Mouse (Mus musculus): Measurements from ENCODE around the gene Hivep2. TPM values are rescaled to one million over a fixed set of nuclear protein-coding genes. Genes with fewer than 3 reads are reported as not detected.

Hivep2 gene
- polyA plus RNA-seq, 1 experiment from 2014 or later: 8.9 TPM

DNA sequence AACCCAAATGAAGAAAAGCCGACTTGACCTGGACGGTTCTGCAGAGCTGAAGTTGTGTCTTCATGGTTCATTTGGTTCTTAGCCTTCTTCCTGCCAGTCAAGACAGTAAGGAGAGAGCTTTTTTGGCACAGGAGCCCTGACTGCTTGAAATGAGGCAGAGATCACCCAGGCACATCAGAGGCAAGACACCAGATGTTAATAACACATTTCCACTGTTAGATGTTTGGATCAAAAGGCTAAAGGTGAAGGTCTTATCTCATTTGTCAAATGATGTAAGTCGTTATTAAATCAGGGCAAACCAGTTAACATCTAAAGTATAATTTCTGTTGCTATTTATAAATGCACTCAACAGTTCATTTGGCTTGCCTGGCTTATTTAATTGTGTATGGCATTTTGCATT lies 22.2 kb upstream of the Hivep2 start:
- ATAC-seq (ENCODE audit: low FRiP score) (no peak), DNase-seq (ENCODE audit: low spot score) (no peak)
- no peak overlapping the region for H3K4me3 ChIP-seq (ENCODE audit: low read depth, low read length)
- no peak overlapping the region for H3K4me2 ChIP-seq (replicated peaks; ENCODE audit: low read depth, low read length)
- no peak overlapping the region for H3K27ac ChIP-seq (ENCODE audit: low read depth, low read length)
- H3K4me1 ChIP-seq (replicated peaks; ENCODE audit: control insufficient read depth, insufficient read depth, low read length): no peaks in the 10 kb centered on the region
- no peaks in the 10 kb centered on the region for H3K9me3 ChIP-seq (ENCODE audit: control insufficient read depth, low read length)
- no peak overlapping the region for H3K9ac ChIP-seq (ENCODE audit: low read depth, low read length)
- no peaks in the 10 kb centered on the region for H3K27me3 ChIP-seq (ENCODE audit: control insufficient read depth, insufficient read depth, low read length)
- 70% methylated on average over 3 of the region's 3 CpGs for WGBS
- H3K36me3 ChIP-seq (ENCODE audit: control insufficient read depth, insufficient read depth, low read length): no peaks in the 10 kb centered on the region

DNA sequence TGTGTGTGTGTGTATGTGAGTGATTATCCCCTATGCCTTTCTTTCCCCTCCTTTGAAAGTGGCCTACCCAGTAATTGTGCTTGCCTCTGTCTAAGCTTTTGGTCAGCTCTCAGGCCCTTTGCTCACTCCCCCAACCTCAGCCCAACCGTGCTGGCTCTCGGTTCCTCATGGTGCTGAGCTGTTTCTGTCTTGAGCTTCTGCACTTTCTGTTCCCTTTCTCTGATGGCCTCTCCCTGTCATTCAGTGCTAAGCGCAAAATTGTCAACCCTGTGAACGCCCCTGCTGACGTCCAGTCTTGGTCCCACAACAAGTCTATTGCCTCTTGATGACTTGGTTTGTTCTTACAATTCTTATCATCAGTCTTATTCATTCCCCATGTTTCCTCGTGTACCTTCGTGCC lies 19.4 kb upstream of the Hivep2 start:
- WGBS: 77% methylated on average over 7 of the region's 7 CpGs
- Histone ChIP-seq H3K4me3 (ENCODE audit: low read depth, low read length) (no peak overlapping the region), H3K4me1 (replicated peaks; ENCODE audit: control insufficient read depth, insufficient read depth, low read length) (no peaks in the 10 kb centered on the region), H3K9ac (ENCODE audit: low read depth, low read length) (no peak overlapping the region), H3K4me2 (replicated peaks; ENCODE audit: low read depth, low read length) (no peak overlapping the region), H3K36me3 (ENCODE audit: control insufficient read depth, insufficient read depth, low read length) (no peaks in the 10 kb centered on the region), H3K27me3 (ENCODE audit: control insufficient read depth, insufficient read depth, low read length) (no peaks in the 10 kb centered on the region), H3K27ac (ENCODE audit: low read depth, low read length) (no peak overlapping the region), H3K9me3 (ENCODE audit: control insufficient read depth, low read length) (no peaks in the 10 kb centered on the region)
- no peak for DNase-seq (ENCODE audit: low spot score)
- ATAC-seq (ENCODE audit: low FRiP score): no peak

- DNase-seq (ENCODE audit: low spot score) (no peak), ATAC-seq (ENCODE audit: low FRiP score) (no peak)
- Histone ChIP-seq H3K27me3 (ENCODE audit: control insufficient read depth, insufficient read depth, low read length) (no peaks in the 10 kb centered on the region), H3K9ac (ENCODE audit: low read depth, low read length) (no peak overlapping the region), H3K36me3 (ENCODE audit: control insufficient read depth, insufficient read depth, low read length) (no peaks in the 10 kb centered on the region), H3K27ac (ENCODE audit: low read depth, low read length) (no peak overlapping the region), H3K4me3 (ENCODE audit: low read depth, low read length) (no peak overlapping the region), H3K4me1 (replicated peaks; ENCODE audit: control insufficient read depth, insufficient read depth, low read length) (no peaks in the 10 kb centered on the region), H3K4me2 (replicated peaks; ENCODE audit: low read depth, low read length) (no peak overlapping the region), H3K9me3 (ENCODE audit: control insufficient read depth, low read length) (no peaks in the 10 kb centered on the region)
- WGBS: 68% methylated on average over 2 of the region's 2 CpGs
These were observed 2.9 kb upstream of the Hivep2 start for GRCm38 (mm10) chr10:13962965-13963364.

DNA sequence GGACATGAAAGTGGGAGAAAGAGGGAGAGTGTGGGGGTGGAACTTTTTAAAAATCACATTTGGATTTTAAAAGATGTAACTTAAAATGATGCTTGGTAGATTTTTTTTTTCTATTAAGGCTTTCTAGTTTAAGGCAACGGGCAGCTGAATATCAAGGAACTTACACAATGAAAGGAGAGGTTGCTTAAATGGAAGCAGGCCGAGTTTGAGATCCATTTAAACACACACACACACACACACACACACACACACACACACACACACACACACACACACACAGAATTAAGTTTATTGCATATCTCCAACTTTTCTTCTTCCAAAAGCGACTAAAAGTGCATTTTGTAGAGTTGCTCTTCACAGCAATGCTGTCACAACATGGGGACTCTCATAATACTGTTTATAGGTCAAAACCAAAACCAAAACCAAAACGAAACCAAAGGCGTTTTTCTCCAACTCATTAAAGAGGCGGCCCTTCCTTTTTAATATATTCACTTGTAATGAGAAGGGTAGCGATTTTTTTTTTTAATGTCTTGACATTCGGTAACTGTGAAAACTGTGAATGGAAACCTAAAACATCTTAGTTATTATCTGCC lies 1.9 kb upstream of the Hivep2 start:
- peak overlapping the region; percentile 89; the same call in 1 of the 2 replicates for H3K9ac ChIP-seq (ENCODE audit: low read depth, low read length)
- 7% methylated on average over 8 of the region's 8 CpGs for WGBS
- H3K4me1 ChIP-seq (replicated peaks; ENCODE audit: control insufficient read depth, insufficient read depth, low read length): no peaks in the 10 kb centered on the region
- H3K36me3 ChIP-seq (ENCODE audit: control insufficient read depth, insufficient read depth, low read length): no peaks in the 10 kb centered on the region
- peak overlapping the region; percentile 82 for H3K4me2 ChIP-seq (replicated peaks; ENCODE audit: low read depth, low read length)
- DNase-seq (ENCODE audit: low spot score) (no peak), ATAC-seq (ENCODE audit: low FRiP score) (no peak)
- peak overlapping the region; percentile 77 for H3K4me3 ChIP-seq (ENCODE audit: low read depth, low read length)
- H3K9me3 ChIP-seq (ENCODE audit: control insufficient read depth, low read length): no peaks in the 10 kb centered on the region
- H3K27ac ChIP-seq (ENCODE audit: low read depth, low read length): no peak overlapping the region
- H3K27me3 ChIP-seq (ENCODE audit: control insufficient read depth, insufficient read depth, low read length): no peaks in the 10 kb centered on the region

DNA sequence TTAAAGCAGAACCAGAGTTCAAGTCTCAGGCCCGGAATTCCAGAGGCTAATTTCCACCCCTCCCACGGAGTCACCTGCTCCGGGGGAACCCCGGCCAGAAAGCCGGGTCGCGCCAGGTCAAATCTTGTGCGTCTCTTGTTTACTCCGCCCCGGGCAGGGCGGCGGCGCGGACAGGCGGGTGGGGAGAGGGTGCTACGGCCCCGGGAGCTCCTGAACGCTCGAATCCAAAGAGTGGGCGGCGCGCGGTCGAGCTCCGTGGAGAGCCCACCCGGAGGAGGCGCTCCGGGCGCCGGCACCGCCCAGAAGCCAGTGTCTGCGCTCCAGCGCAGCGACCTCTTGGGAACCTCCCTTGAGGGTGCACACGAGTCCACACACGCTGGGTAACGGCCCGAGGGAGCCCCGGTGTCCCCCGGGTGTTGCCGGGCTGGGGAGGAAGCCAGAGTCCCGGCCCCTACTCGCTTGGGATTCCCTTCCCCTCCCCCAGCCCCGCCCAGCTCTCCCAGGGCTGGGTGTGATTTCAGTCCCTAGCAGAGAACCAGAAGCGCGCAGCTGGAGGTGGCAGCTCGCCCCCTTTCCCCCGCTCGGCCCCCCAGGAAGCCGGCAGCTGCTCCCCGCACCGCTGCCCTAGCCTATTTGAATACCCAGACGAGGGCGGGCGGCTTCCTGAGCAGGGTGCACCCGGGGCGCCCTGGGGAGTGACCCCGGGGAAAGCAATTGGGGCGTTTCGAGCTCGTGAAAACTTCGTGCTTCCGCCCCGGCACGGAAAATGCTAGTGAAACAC lies 1.2 kb upstream of the Hivep2 start:
- no peaks in the 10 kb centered on the region for H3K27me3 ChIP-seq (ENCODE audit: control insufficient read depth, insufficient read depth, low read length)
- ATAC-seq (ENCODE audit: low FRiP score): peak; percentile 8; the same call in 1 of the 2 replicates
- peak; percentile 73 for DNase-seq (ENCODE audit: low spot score)
- H3K36me3 ChIP-seq (ENCODE audit: control insufficient read depth, insufficient read depth, low read length): no peaks in the 10 kb centered on the region
- H3K9me3 ChIP-seq (ENCODE audit: control insufficient read depth, low read length): no peaks in the 10 kb centered on the region
- under 1% methylated on average over 64 of the region's 65 CpGs for WGBS
- H3K27ac ChIP-seq (ENCODE audit: low read depth, low read length): peak overlapping the region; percentile 96
- H3K4me3 ChIP-seq (ENCODE audit: low read depth, low read length): peak overlapping the region; percentile 77
- H3K9ac ChIP-seq (ENCODE audit: low read depth, low read length): peak overlapping the region; percentile 89
- H3K4me1 ChIP-seq (replicated peaks; ENCODE audit: control insufficient read depth, insufficient read depth, low read length): no peaks in the 10 kb centered on the region
- peak overlapping the region; percentile 82 for H3K4me2 ChIP-seq (replicated peaks; ENCODE audit: low read depth, low read length)

GRCm38 (mm10) chr10:13965316-13965973 lies 430 bp upstream of the Hivep2 start:
- DNase-seq (ENCODE audit: low spot score) (peak; percentile 88), ATAC-seq (ENCODE audit: low FRiP score) (peak; percentile 79)
- H3K4me2 ChIP-seq (replicated peaks; ENCODE audit: low read depth, low read length): peak overlapping the region; percentile 82
- H3K36me3 ChIP-seq (ENCODE audit: control insufficient read depth, insufficient read depth, low read length): no peaks in the 10 kb centered on the region
- WGBS: 1% methylated on average over 42 of the region's 54 CpGs
- H3K4me3 ChIP-seq (ENCODE audit: low read depth, low read length): peak overlapping the region; percentile 77
- H3K4me1 ChIP-seq (replicated peaks; ENCODE audit: control insufficient read depth, insufficient read depth, low read length): no peaks in the 10 kb centered on the region
- H3K9me3 ChIP-seq (ENCODE audit: control insufficient read depth, low read length): no peaks in the 10 kb centered on the region
- H3K27me3 ChIP-seq (ENCODE audit: control insufficient read depth, insufficient read depth, low read length): no peaks in the 10 kb centered on the region
- H3K27ac ChIP-seq (ENCODE audit: low read depth, low read length): peak overlapping the region; percentile 96
- H3K9ac ChIP-seq (ENCODE audit: low read depth, low read length): peak overlapping the region; percentile 89

- Histone ChIP-seq H3K36me3 (ENCODE audit: control insufficient read depth, insufficient read depth, low read length) (no peaks in the 10 kb centered on the region), H3K27ac (ENCODE audit: low read depth, low read length) (peak overlapping the region; percentile 96), H3K4me1 (replicated peaks; ENCODE audit: control insufficient read depth, insufficient read depth, low read length) (no peaks in the 10 kb centered on the region), H3K4me2 (replicated peaks; ENCODE audit: low read depth, low read length) (peak overlapping the region; percentile 82), H3K9me3 (ENCODE audit: control insufficient read depth, low read length) (no peaks in the 10 kb centered on the region), H3K27me3 (ENCODE audit: control insufficient read depth, insufficient read depth, low read length) (no peaks in the 10 kb centered on the region), H3K4me3 (ENCODE audit: low read depth, low read length) (peak overlapping the region; percentile 77), H3K9ac (ENCODE audit: low read depth, low read length) (peak overlapping the region; percentile 89)
- ATAC-seq (ENCODE audit: low FRiP score) (peak; percentile 71), DNase-seq (ENCODE audit: low spot score) (peak; percentile 83)
- under 1% methylated on average over 38 of the region's 66 CpGs for WGBS
These were observed 1.1 kb downstream of the Hivep2 start for GRCm38 (mm10) chr10:13966830-13967450.

DNA sequence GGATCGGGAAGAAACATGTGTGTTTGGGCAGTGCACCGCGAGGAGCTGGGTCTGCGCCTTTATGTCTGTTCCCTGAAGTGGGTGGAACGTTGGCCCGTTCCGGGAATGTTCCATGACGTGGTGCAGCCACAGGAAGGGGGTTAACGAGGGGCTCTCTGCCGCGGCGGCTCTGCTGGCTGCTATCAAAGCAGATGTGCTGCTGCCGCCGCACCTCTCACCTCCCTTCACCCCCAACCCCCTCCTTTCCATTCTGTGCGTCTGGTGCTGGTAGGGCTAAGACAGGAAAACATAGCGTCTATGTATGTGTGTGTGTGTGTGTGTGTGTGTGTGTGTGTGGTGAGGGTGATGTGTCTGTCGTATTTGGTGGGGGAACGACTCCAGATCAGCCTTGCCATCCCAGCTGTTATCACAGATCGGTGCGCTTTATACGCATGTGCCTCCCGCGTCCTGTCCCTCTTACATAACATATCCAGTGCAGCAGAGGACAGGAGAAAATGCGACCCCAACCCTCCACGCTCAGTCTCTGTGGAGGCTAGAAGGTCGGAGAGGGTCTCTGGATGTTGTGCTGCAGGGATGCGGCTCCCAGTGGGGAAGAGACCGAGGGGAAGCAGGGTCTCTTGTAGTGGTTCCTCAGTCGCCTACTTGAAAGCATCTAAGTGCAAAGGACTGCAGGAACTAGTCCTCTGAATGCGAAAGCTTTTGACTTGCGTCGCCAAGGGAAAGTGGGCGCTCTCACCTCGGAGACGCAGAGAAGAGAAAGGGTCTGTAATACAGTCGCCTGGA lies 1.8 kb downstream of the Hivep2 start:
- Histone ChIP-seq H3K4me2 (replicated peaks; ENCODE audit: low read depth, low read length) (peak overlapping the region; percentile 82), H3K27me3 (ENCODE audit: control insufficient read depth, insufficient read depth, low read length) (no peaks in the 10 kb centered on the region), H3K4me1 (replicated peaks; ENCODE audit: control insufficient read depth, insufficient read depth, low read length) (no peaks in the 10 kb centered on the region), H3K27ac (ENCODE audit: low read depth, low read length) (peak overlapping the region; percentile 96), H3K36me3 (ENCODE audit: control insufficient read depth, insufficient read depth, low read length) (no peaks in the 10 kb centered on the region), H3K9ac (ENCODE audit: low read depth, low read length) (peak overlapping the region; percentile 89), H3K4me3 (ENCODE audit: low read depth, low read length) (peak overlapping the region; percentile 77), H3K9me3 (ENCODE audit: control insufficient read depth, low read length) (no peaks in the 10 kb centered on the region)
- peak; percentile 73 for DNase-seq (ENCODE audit: low spot score)
- ATAC-seq (ENCODE audit: low FRiP score): peak; percentile 55
- under 1% methylated on average over 36 of the region's 36 CpGs for WGBS

Measured in hindbrain, embryonic 11.5 days (tissue).